Mouse (Mus musculus): ENCODE results near the gene Slc25a25. TPM values are rescaled to one million over a fixed set of nuclear protein-coding genes. Genes with fewer than 3 reads are reported as not detected.

Gene Slc25a25
- polyA plus RNA-seq, 1 experiment from 2014 or later, result 36.9 TPM

GRCm38 (mm10) chr2:32421851-32422251 lies 29.4 kb downstream of the Slc25a25 start:
- H3K27ac ChIP-seq (ENCODE audit: low read depth), result peak overlapping the region; percentile 88
- peak overlapping the region; percentile 59 for H3K4me3 ChIP-seq (ENCODE audit: low read depth, low read length)
- ATAC-seq, result no peak
- DNase-seq, result no peak
- H3K4me1 ChIP-seq (ENCODE audit: insufficient read depth), result peaks cover 36% of the 10 kb centered on the region
- WGBS (ENCODE audit: insufficient replicate concordance), result 87% methylated on average over 6 of the region's 6 CpGs
- H3K9ac ChIP-seq (replicated peaks), result peak overlapping the region; percentile 81
- TF ChIP-seq CTCF (IDR thresholded peaks at IDR 0.05; ENCODE audit: low read depth) (no peak), EP300 (IDR thresholded peaks at IDR 0.05; ENCODE audit: low read depth) (no peak)
- no peaks in the 10 kb centered on the region for H3K9me3 ChIP-seq (ENCODE audit: low read length)
- no peaks in the 10 kb centered on the region for H3K27me3 ChIP-seq (ENCODE audit: insufficient read depth, low read length)
- peak overlapping the region; percentile 67 for H3K4me2 ChIP-seq (ENCODE audit: low read depth, low read length)
- peaks cover 44% of the 10 kb centered on the region for H3K36me3 ChIP-seq (replicated peaks; ENCODE audit: insufficient read depth, low read length)

- peaks cover 56% of the 10 kb centered on the region for H3K36me3 ChIP-seq (replicated peaks; ENCODE audit: insufficient read depth, low read length)
- TF ChIP-seq EP300 (IDR thresholded peaks at IDR 0.05; ENCODE audit: low read depth) (no peak), CTCF (IDR thresholded peaks at IDR 0.05; ENCODE audit: low read depth) (no peak)
- DNase-seq (peak; percentile 20), ATAC-seq (no peak)
- H3K9me3 ChIP-seq (ENCODE audit: low read length), result no peaks in the 10 kb centered on the region
- H3K27me3 ChIP-seq (ENCODE audit: insufficient read depth, low read length), result no peaks in the 10 kb centered on the region
- H3K4me2 ChIP-seq (ENCODE audit: low read depth, low read length), result peak overlapping the region; percentile 67
- H3K9ac ChIP-seq (replicated peaks), result peak overlapping the region; percentile 38
- WGBS (ENCODE audit: insufficient replicate concordance), result 71% methylated on average over 6 of the region's 6 CpGs
- H3K4me1 ChIP-seq (ENCODE audit: insufficient read depth), result peaks cover 25% of the 10 kb centered on the region
- peak overlapping the region; percentile 88 for H3K27ac ChIP-seq (ENCODE audit: low read depth)
- H3K4me3 ChIP-seq (ENCODE audit: low read depth, low read length), result peak overlapping the region; percentile 59; the same call in 1 of the 2 replicates
Observed at GRCm38 (mm10) chr2:32420647-32421046, 30.6 kb downstream of the Slc25a25 start.

GRCm38 (mm10) chr2:32420066-32420608 lies 31.1 kb downstream of the Slc25a25 start:
- peak overlapping the region; percentile 59; the same call in 1 of the 2 replicates for H3K4me3 ChIP-seq (ENCODE audit: low read depth, low read length)
- ATAC-seq (no peak), DNase-seq (no peak)
- H3K9me3 ChIP-seq (ENCODE audit: low read length), result no peaks in the 10 kb centered on the region
- H3K9ac ChIP-seq (replicated peaks), result peak overlapping the region; percentile 38
- H3K4me1 ChIP-seq (ENCODE audit: insufficient read depth), result peaks cover 21% of the 10 kb centered on the region
- peak overlapping the region; percentile 88 for H3K27ac ChIP-seq (ENCODE audit: low read depth)
- H3K4me2 ChIP-seq (ENCODE audit: low read depth, low read length), result peak overlapping the region; percentile 67
- WGBS (ENCODE audit: insufficient replicate concordance), result 85% methylated on average over 12 of the region's 12 CpGs
- TF ChIP-seq CTCF (IDR thresholded peaks at IDR 0.05; ENCODE audit: low read depth), result no peak
- no peak for TF ChIP-seq EP300 (IDR thresholded peaks at IDR 0.05; ENCODE audit: low read depth)
- H3K36me3 ChIP-seq (replicated peaks; ENCODE audit: insufficient read depth, low read length), result peaks cover 61% of the 10 kb centered on the region
- H3K27me3 ChIP-seq (ENCODE audit: insufficient read depth, low read length), result no peaks in the 10 kb centered on the region

- Histone ChIP-seq H3K4me2 (ENCODE audit: low read depth, low read length) (no peak overlapping the region), H3K9me3 (ENCODE audit: low read length) (no peaks in the 10 kb centered on the region), H3K9ac (replicated peaks) (peak overlapping the region; percentile 38; the same call in 1 of the 2 replicates), H3K27me3 (ENCODE audit: insufficient read depth, low read length) (no peaks in the 10 kb centered on the region), H3K4me1 (ENCODE audit: insufficient read depth) (peaks cover 13% of the 10 kb centered on the region), H3K36me3 (replicated peaks; ENCODE audit: insufficient read depth, low read length) (peaks cover 69% of the 10 kb centered on the region), H3K4me3 (ENCODE audit: low read depth, low read length) (no peak overlapping the region), H3K27ac (ENCODE audit: low read depth) (peak overlapping the region; percentile 88)
- DNase-seq (peak; percentile 69), ATAC-seq (peak; percentile 33)
- WGBS (ENCODE audit: insufficient replicate concordance), result 65% methylated on average over 3 of the region's 3 CpGs
- TF ChIP-seq EP300 (IDR thresholded peaks at IDR 0.05; ENCODE audit: low read depth) (peak; percentile 63), CTCF (IDR thresholded peaks at IDR 0.05; ENCODE audit: low read depth) (no peak)
Observed at GRCm38 (mm10) chr2:32419359-32419758, 31.9 kb downstream of the Slc25a25 start.

GRCm38 (mm10) chr2:32418430-32419151 lies 32.7 kb downstream of the Slc25a25 start:
- peak overlapping the region; percentile 27 for H3K9ac ChIP-seq (replicated peaks)
- H3K4me3 ChIP-seq (ENCODE audit: low read depth, low read length), result no peak overlapping the region
- TF ChIP-seq CTCF (IDR thresholded peaks at IDR 0.05; ENCODE audit: low read depth) (no peak), EP300 (IDR thresholded peaks at IDR 0.05; ENCODE audit: low read depth) (peak; percentile 78; the same call in 1 of the 2 replicates)
- no peaks in the 10 kb centered on the region for H3K9me3 ChIP-seq (ENCODE audit: low read length)
- H3K27ac ChIP-seq (ENCODE audit: low read depth), result peak overlapping the region; percentile 88
- H3K4me1 ChIP-seq (ENCODE audit: insufficient read depth), result peaks cover 13% of the 10 kb centered on the region
- H3K36me3 ChIP-seq (replicated peaks; ENCODE audit: insufficient read depth, low read length), result peaks cover 73% of the 10 kb centered on the region
- ATAC-seq (peak; percentile 65), DNase-seq (peak; percentile 52)
- no peak overlapping the region for H3K4me2 ChIP-seq (ENCODE audit: low read depth, low read length)
- 69% methylated on average over 12 of the region's 12 CpGs for WGBS (ENCODE audit: insufficient replicate concordance)
- H3K27me3 ChIP-seq (ENCODE audit: insufficient read depth, low read length), result no peaks in the 10 kb centered on the region

- H3K4me3 ChIP-seq (ENCODE audit: low read depth, low read length), result no peak overlapping the region
- no peaks in the 10 kb centered on the region for H3K9me3 ChIP-seq (ENCODE audit: low read length)
- no peak overlapping the region for H3K9ac ChIP-seq (replicated peaks)
- WGBS (ENCODE audit: insufficient replicate concordance), result 77% methylated on average over 8 of the region's 8 CpGs
- DNase-seq (no peak), ATAC-seq (no peak)
- no peak overlapping the region for H3K4me2 ChIP-seq (ENCODE audit: low read depth, low read length)
- peaks cover 73% of the 10 kb centered on the region for H3K36me3 ChIP-seq (replicated peaks; ENCODE audit: insufficient read depth, low read length)
- no peak for TF ChIP-seq EP300 (IDR thresholded peaks at IDR 0.05; ENCODE audit: low read depth)
- TF ChIP-seq CTCF (IDR thresholded peaks at IDR 0.05; ENCODE audit: low read depth), result no peak
- H3K4me1 ChIP-seq (ENCODE audit: insufficient read depth), result peaks cover 5% of the 10 kb centered on the region
- no peaks in the 10 kb centered on the region for H3K27me3 ChIP-seq (ENCODE audit: insufficient read depth, low read length)
- peak overlapping the region; percentile 88 for H3K27ac ChIP-seq (ENCODE audit: low read depth)
Observed at GRCm38 (mm10) chr2:32417486-32417885, 33.8 kb downstream of the Slc25a25 start.

Data from liver, postnatal 0 days (tissue).